Mouse (Mus musculus) cerebellum, adult 2 months (tissue): Measurements from ENCODE around the gene Tmem14a.

Experiments used
- CTCF ChIP-seq: fragments of 200-500 bp; IDR thresholded peaks from 2 replicates; pipeline ENCODE4 v1.5.1; 2011; ENCODE audit warnings: low read depth, mild to moderate bottlenecking, control low read depth, low read length, moderate library complexity, borderline replicate concordance; ENCODE audit not compliant: insufficient read depth
- POLR2A ChIP-seq: fragments of 200-500 bp; IDR thresholded peaks from 2 replicates; pipeline ENCODE4 v1.6.1; 2011; ENCODE audit warnings: low read length, control low read depth, borderline replicate concordance; ENCODE audit not compliant: insufficient read depth

GRCm38 (mm10) chr1:21273091-21273490 lies 54.7 kb downstream of the Tmem14a start:
- no peak for TF ChIP-seq CTCF
- TF ChIP-seq POLR2A = no peak
